Mouse (Mus musculus) bone marrow macrophage, adult 2 months (primary cell): ENCODE measurements around the gene Akt1s1. TPM values are rescaled to one million over a fixed set of nuclear protein-coding genes. Genes with fewer than 3 reads are reported as not detected.
"Not testable (repeated sequence)": the region's sequence is repeated elsewhere in the genome, so short reads cannot be mapped to it uniquely, and the experiment has no call there.

Experiments
- H3K27ac ChIP-seq: 2 replicates; pipeline ENCODE4 v1.5.1; 2012; ENCODE audit warnings: low read depth, low read length; ENCODE audit not compliant: insufficient read depth
- H3K4me1 ChIP-seq: 2 replicates; pipeline ENCODE4 v1.6.1; 2012; ENCODE audit warnings: low read length; ENCODE audit not compliant: control insufficient read depth, insufficient read depth
- H3K4me3 ChIP-seq: 2 replicates; pipeline ENCODE4 v1.5.1; 2012; ENCODE audit warnings: mild to moderate bottlenecking, low read length, moderate library complexity; ENCODE audit not compliant: insufficient read depth
- CTCF ChIP-seq: IDR thresholded peaks from 2 replicates; pipeline ENCODE4 v1.5.1; 2012; ENCODE audit warnings: low read depth, mild to moderate bottlenecking, low read length, moderate library complexity
- POLR2A ChIP-seq: IDR thresholded peaks from 2 replicates; pipeline ENCODE4 v1.6.1; 2012; ENCODE audit warnings: mild to moderate bottlenecking, low read depth, low read length, borderline replicate concordance
- polyA plus RNA-seq: library from polyadenylated mRNA; stranded (reverse); fragments of >200 nt; gene quantifications from 2 replicates; pipeline ENCODE4 v1.2.4, GENCODE M21; 2012; ENCODE audit not compliant: missing spikeins, insufficient read depth, insufficient read length

Gene Akt1s1
- polyA plus RNA-seq, 1 experiment, result 45.3 TPM

DNA sequence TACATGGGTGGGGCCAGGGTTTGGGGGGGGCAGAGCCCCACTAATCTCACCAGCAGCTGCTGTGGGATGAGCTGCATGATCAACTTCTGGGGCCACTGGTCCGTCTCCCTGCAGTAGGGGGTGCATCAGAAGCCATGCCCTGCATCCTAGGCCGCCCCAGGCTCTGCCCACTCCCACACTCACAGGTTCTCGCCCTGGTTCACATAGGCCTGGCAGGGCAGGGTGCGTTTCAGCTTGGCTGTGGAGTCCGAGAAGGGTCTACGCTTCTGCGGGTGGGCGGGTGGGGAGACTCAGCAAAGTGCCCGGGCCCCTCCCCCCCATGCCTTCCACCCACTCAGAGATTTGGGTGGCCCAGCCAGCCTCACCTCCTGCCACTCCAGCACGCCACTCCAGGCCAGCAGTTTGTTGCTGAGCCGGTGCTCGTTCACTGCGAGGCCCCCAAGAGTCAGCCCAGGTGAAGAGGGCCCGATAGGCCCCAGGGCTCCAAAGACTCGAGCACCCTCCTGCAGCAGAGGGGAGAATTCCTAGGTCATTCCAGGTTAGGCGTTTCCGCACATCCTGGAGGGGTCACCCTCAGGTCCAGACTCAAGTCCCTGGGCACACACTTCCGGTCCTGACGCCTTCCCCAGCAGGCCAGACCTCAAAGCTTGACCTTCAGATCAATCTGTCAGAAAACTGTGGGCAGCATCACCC, 18.4 kb downstream of the Akt1s1 start:
- Histone ChIP-seq H3K4me1 (peaks cover 32% of the 10 kb centered on the region), H3K27ac (peak overlapping the region; percentile 85; the same call in 1 of the 2 replicates), H3K4me3 (no peak overlapping the region)
- TF ChIP-seq CTCF, result no peak
- no peak for TF ChIP-seq POLR2A

DNA sequence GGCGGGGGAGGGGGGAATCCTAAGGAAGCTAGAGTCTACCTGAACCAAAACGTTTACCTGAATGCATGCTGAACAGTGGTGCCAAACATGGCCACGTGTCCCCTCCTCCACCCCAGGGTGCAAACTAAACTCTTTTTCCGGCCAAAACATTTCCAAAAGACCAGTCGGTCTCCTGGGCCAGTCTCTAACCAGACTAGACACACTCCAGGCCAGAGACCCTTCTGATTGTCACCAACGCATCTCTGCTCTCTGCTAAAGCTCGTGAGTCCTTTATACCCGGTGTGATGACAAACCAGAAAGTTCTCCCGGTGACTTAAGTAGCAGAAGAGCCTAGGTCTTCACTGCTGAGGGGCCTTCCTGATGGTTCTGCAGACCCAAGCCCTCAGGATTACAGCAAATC, 19.0 kb downstream of the Akt1s1 start:
- TF ChIP-seq POLR2A (no peak), CTCF (no peak)
- H3K4me3 ChIP-seq, result peak overlapping the region; percentile 81
- H3K27ac ChIP-seq, result no peak overlapping the region
- peaks cover 32% of the 10 kb centered on the region for H3K4me1 ChIP-seq

DNA sequence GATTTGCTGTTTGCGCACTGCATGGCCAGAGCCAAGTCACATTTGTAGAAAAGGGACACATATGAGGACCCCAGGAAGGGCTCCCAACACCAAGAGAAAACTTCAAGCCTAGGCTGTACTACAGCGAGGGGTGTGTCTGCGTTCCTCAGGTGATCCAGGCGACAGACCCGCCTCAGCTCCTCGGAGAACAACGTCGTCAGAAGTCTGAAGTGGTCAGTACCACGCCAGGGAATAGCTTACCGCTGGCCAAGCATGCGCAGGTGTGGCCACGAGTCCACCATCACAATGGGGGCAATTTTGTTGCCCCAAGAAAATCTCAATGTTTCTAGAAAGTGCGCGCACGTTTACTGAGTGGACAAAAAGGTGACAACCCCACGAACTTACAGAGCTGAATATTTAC, 19.7 kb downstream of the Akt1s1 start:
- Histone ChIP-seq H3K27ac (no peak overlapping the region), H3K4me1 (peaks cover 32% of the 10 kb centered on the region), H3K4me3 (peak overlapping the region; percentile 81)
- no peak for TF ChIP-seq CTCF
- TF ChIP-seq POLR2A, result no peak

DNA sequence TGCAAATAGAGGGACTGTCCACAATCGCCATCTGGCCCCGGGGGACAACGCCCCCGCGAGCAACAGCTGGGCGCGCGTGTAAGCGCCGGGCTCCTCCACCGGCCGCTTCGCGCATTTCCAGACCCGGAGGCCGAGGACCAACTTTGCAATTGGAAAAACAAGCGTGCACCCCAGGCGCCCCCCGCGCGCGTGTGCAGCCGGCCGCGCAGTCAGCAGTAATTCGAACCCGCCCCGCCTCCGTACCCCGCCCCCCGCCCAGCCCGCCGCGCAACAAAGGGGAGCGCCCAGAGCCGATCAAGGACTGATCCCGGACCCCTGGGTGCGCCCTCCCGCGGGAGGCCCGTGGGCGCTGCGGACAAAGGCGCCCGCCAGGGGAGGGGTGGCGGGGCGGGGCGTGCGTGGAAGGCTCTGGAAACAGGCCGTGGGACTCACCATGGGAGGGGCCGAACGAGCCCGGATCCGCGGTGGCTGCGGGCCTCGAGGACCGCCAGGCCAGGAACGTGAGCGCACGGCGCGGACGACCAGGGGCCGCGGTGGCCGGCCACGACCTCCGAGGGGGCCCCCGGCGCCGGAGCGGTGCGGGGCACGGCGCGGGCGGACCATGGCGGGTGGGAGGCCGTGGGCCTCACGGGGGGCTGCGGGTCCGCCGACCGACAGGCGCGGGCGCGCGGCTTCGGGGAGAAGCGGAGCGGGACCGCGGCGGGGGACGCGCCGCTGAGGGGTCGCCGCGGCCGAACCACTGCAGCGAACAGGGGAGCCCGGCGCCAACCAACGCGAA, 20.3 kb downstream of the Akt1s1 start:
- Histone ChIP-seq H3K27ac (peak overlapping the region; percentile 64), H3K4me1 (peaks cover 32% of the 10 kb centered on the region), H3K4me3 (peak overlapping the region; percentile 81)
- TF ChIP-seq POLR2A (no peak), CTCF (no peak)

DNA sequence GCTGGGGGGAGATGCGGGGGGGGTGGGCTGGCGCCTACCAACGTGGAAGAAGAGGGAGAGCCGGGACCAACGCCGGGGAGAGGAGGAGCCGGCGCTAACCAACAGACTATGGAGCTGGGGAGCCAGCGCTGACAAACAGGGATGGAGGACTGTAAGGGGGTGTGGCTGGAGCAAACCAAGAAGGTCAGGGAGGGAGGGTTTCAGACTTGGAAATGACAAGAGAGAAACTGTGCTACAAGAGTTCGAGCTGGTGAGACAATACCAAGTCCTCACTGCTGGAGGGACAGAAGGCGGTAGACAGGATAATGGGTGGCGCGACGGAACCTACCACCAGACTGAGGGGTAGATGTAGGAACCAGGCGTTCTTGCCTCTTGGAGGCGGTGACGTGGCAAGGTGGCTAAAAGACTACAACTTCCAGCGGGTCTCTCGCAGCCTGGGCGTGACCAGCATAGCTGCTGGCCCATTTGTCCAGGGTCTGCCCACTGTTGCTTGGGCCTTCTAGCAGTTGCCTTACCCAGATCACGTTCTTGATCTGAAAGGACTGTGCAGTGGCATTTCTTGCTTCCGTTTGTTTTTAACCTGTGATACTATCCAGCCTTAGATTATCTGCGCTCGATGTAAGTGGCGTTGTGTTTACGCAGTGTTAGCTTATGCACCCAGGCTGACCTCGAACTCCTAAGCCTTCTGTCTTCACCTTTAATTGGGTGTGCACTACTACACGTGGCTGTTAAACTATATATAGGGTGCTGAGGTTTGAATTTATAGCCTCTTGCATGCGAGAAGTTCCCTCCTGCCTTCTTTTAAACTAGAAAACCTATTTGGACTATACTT, 21.1 kb downstream of the Akt1s1 start, which contains the start of gene Ptov1:
Ptov1 (minus strand) TSS at position 92 of the 832 bp plus-strand sequence.
- peak within 1 kb of the TSS; percentile 64 for H3K27ac ChIP-seq
- TF ChIP-seq CTCF (no peak), POLR2A (no peak)
- peak within 1 kb of the TSS; percentile 81 for H3K4me3 ChIP-seq
- peaks cover 30% of the 10 kb centered on the region for H3K4me1 ChIP-seq

DNA sequence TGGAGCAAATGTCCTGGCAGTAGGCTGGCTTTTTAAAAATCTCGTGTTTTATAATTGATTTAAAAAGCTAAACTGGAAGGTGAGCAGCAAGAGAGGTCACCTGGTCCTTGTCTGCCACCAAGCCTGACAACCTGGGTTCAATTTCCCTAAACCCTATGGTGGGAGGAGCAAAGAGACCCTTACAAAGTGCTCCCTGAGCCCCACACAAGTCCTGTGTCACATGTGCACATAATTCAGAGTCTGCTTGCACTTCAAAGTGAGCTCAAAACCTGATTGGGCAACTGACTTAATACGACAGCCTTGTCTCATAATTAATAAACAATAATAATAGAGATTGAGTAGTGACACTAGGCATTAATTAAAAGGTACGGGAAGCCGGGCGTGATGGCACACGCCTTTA, 21.8 kb downstream of the Akt1s1 start:
- no peak overlapping the region for H3K27ac ChIP-seq
- no peak for TF ChIP-seq POLR2A
- no peak for TF ChIP-seq CTCF
- H3K4me1 ChIP-seq, result peaks cover 23% of the 10 kb centered on the region
- no peak overlapping the region for H3K4me3 ChIP-seq

DNA sequence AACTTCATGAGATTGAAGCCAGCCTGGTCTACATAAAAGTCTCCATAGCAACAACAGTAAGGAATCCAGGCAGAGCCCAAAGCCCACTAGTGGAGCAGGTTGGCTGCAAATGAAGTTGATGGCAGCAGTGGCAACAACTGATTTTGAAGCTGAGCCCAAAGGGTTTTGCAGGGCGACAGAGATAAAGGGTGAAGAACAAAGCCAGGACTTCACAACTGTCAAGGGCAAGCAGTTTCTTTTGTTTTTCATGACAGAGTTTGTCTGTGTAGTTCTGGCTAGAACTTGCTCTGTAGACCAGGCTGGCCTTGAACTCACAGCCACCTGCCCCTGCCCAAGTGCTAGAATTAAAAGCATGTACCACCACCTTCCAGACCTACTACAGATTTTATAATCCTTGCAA, 22.4 kb downstream of the Akt1s1 start:
- peaks cover 18% of the 10 kb centered on the region for H3K4me1 ChIP-seq
- TF ChIP-seq CTCF (no peak), POLR2A (no peak)
- no peak overlapping the region for H3K4me3 ChIP-seq
- H3K27ac ChIP-seq, result no peak overlapping the region

DNA sequence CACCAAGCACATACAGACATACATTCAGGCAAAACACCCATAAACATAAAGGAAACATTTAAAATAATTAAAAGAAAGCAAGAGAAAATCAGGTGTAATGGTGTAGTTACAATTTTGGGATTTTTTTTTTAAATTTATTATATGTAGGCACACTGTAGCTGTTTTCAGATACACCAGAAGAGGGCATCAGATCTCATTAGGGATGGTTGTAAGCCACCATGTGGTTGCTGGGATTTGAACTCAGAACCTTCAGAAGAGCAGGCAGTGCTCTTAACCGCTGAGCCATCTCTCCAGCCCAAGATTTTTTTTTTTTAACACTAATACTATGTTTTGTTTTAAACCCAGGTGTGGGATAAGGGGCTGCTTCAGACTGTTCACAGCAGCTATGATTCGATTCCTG, 23.0 kb downstream of the Akt1s1 start:
- H3K4me3 ChIP-seq, H3K27ac ChIP-seq: not testable (repeated sequence)
- H3K4me1 ChIP-seq, result peaks cover 13% of the 10 kb centered on the region

DNA sequence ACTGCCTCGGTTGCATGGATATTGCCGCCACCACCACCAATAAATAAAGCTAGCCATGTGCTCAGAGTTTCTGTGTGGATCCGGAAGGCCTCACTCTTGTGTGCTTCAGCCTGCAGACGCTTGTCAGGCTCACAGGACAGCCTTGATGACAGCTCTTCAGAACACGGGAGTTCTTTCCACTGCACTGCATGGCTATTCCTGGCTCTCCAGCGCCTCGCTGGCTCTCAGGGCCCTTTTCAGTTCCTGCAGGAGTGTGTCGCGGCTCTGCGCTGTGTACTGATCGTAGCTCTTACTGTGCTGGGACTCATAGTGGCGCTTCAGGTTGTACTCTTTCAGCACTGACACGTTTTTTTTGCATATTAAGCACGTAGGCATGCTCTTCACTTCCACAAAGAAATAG, 29.0 kb downstream of the Akt1s1 start:
- Histone ChIP-seq H3K4me1 (no peaks in the 10 kb centered on the region), H3K27ac (no peak overlapping the region), H3K4me3 (no peak overlapping the region)
- TF ChIP-seq POLR2A (no peak), CTCF (no peak)

DNA sequence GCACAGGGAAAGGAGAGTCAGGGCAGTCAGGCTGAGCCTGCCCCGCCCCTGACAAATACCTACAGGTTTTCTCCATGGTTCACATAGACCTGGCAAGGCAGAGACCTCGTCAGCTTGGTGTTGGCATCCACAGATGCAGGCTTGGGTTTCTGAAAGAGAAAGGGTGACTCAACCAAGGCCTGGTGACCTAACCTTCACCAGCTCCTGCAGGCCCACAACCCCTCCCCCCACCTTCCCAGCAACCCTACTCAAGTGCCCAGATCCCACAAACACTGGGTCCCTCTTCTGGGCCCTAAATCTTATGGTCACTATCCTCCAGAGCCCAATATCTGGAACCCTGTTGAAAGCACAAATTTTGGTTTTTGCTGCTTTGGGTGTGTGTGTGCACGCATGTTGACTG, 34.2 kb downstream of the Akt1s1 start:
- TF ChIP-seq POLR2A (no peak), CTCF (no peak)
- peaks cover 12% of the 10 kb centered on the region for H3K4me1 ChIP-seq
- no peak overlapping the region for H3K4me3 ChIP-seq
- H3K27ac ChIP-seq, result no peak overlapping the region
